Mouse (Mus musculus) MEL (cell line): ENCODE data around the gene Bbof1. TPM values are rescaled to one million over a fixed set of nuclear protein-coding genes. Genes with fewer than 3 reads are reported as not detected.

Experiments
- DNase-seq: peaks from one replicate; pipeline ENCODE4 v3.0.0; 2011; ENCODE audit warnings: low read depth, low spot score
- H3K27ac ChIP-seq: 2 replicates; pipeline ENCODE4 v1.5.1; 2012; ENCODE audit warnings: low read depth, mild to moderate bottlenecking, control low read depth, low read length, moderate library complexity; ENCODE audit not compliant: control insufficient read depth
- H3K27me3 ChIP-seq, 2 experiments: fragments of 150-350 bp in 1 of 2; sonication (generic) in 1 of 2; 2 replicates each; pipeline ENCODE4 v1.6.1; 2012; ENCODE audit warnings: low read length in 2 of 2, mild to moderate bottlenecking in 2 of 2, improper control_type of control experiment in 1 of 2, moderate library complexity in 1 of 2; ENCODE audit not compliant: insufficient read depth in 2 of 2, control insufficient read depth in 1 of 2
- H3K36me3 ChIP-seq, 2 experiments: 2 replicates each; pipeline ENCODE4 v1.6.1; 2012 to 2014; ENCODE audit warnings: low read length in 2 of 2, improper control_type of control experiment in 1 of 2, inconsistent platforms in 1 of 2, mild to moderate bottlenecking in 1 of 2; ENCODE audit not compliant: insufficient read depth in 2 of 2, control insufficient read depth in 1 of 2
- H3K4me1 ChIP-seq, 2 experiments: fragments of 150-350 bp in 1 of 2; sonication (generic) in 1 of 2; 2 replicates each; pipeline ENCODE4 v1.6.1; 2012; ENCODE audit warnings: low read length in 2 of 2, improper control_type of control experiment in 1 of 2, mild to moderate bottlenecking in 1 of 2; ENCODE audit not compliant: insufficient read depth in 2 of 2, control insufficient read depth in 1 of 2
- H3K4me3 ChIP-seq, 2 experiments: fragments of 150-350 bp in 1 of 2; sonication (generic) in 1 of 2; 2 replicates each; pipeline ENCODE4 v1.5.1; 2012; ENCODE audit warnings: low read depth in 2 of 2, low read length in 2 of 2, mild to moderate bottlenecking in 2 of 2, moderate library complexity in 2 of 2, control low read depth in 1 of 2, improper control_type of control experiment in 1 of 2; ENCODE audit not compliant: control insufficient read depth in 1 of 2, insufficient read depth in 1 of 2
- H3K79me2 ChIP-seq: 2 replicates; pipeline ENCODE4 v1.6.1; 2012; ENCODE audit warnings: mild to moderate bottlenecking, low read length, moderate library complexity; ENCODE audit not compliant: control insufficient read depth, poor library complexity, insufficient read depth
- H3K9ac ChIP-seq: 2 replicates; pipeline ENCODE4 v1.6.1; 2012; ENCODE audit warnings: low read depth, mild to moderate bottlenecking, control low read depth, low read length, moderate library complexity; ENCODE audit not compliant: control insufficient read depth, poor library complexity, severe bottlenecking
- H3K9me3 ChIP-seq: fragments of 150-350 bp; sonication (generic); replicated peaks from 2 replicates; pipeline ENCODE4 v1.6.1; 2012; ENCODE audit warnings: mild to moderate bottlenecking, low read length, improper control_type of control experiment, moderate library complexity; ENCODE audit not compliant: insufficient read depth
- CHD2 ChIP-seq: IDR thresholded peaks from 2 replicates; pipeline ENCODE4 v1.6.1; 2011; ENCODE audit warnings: low read length, improper control_type of control experiment
- CTCF ChIP-seq, 3 experiments: IDR thresholded peaks in 2 of 3; conservative IDR thresholded peaks in 1 of 3; 2 replicates each; pipeline ENCODE4 v1.5.1; 2011 to 2012; ENCODE audit warnings: low read length in 3 of 3, low read depth in 2 of 3, mild to moderate bottlenecking in 2 of 3, improper control_type of control experiment in 1 of 3, inconsistent platforms in 1 of 3, mixed read lengths in 1 of 3, moderate library complexity in 1 of 3; ENCODE audit not compliant: control insufficient read depth in 1 of 3, insufficient read depth in 1 of 3, poor library complexity in 1 of 3, severe bottlenecking in 1 of 3
- E2F4 ChIP-seq: IDR thresholded peaks from 2 replicates; pipeline ENCODE4 v1.6.1; 2011; ENCODE audit warnings: low read depth, low read length, improper control_type of control experiment, borderline replicate concordance
- ELF1 ChIP-seq: IDR thresholded peaks from 2 replicates; pipeline ENCODE4 v1.6.1; 2014; ENCODE audit warnings: low read depth, mild to moderate bottlenecking, inconsistent platforms, low read length, improper control_type of control experiment, moderate library complexity
- ETS1 ChIP-seq: IDR thresholded peaks from 2 replicates; pipeline ENCODE4 v1.6.1; 2012; ENCODE audit warnings: low read depth, mild to moderate bottlenecking, inconsistent platforms, low read length, improper control_type of control experiment, moderate library complexity
- GABPA ChIP-seq: IDR thresholded peaks from 2 replicates; pipeline ENCODE4 v1.6.1; 2012; ENCODE audit warnings: low read depth, mild to moderate bottlenecking, inconsistent platforms, low read length, improper control_type of control experiment, moderate library complexity
- GATA1 ChIP-seq: IDR thresholded peaks from 2 replicates; pipeline ENCODE4 v1.6.1; 2011; ENCODE audit warnings: low read depth, low read length, improper control_type of control experiment
- KAT2A ChIP-seq: conservative IDR thresholded peaks from 2 replicates; pipeline ENCODE4 v1.6.1; 2012; ENCODE audit warnings: low read depth, low read length, improper control_type of control experiment, inconsistent platforms
- MAFK ChIP-seq: IDR thresholded peaks from 2 replicates; pipeline ENCODE4 v1.6.1; 2011; ENCODE audit warnings: low read depth, mild to moderate bottlenecking, low read length, improper control_type of control experiment, borderline replicate concordance
- MAZ ChIP-seq: IDR thresholded peaks from 2 replicates; pipeline ENCODE4 v1.6.1; 2012; ENCODE audit warnings: low read depth, mild to moderate bottlenecking, inconsistent platforms, low read length, improper control_type of control experiment
- MYB ChIP-seq: IDR thresholded peaks from 2 replicates; pipeline ENCODE4 v1.6.1; 2011; ENCODE audit warnings: mild to moderate bottlenecking, low read depth, low read length, improper control_type of control experiment
- POLR2AphosphoS5 ChIP-seq: IDR thresholded peaks from 2 replicates; pipeline ENCODE4 v1.6.1; 2012; ENCODE audit warnings: low read depth, borderline replicate concordance, mild to moderate bottlenecking, inconsistent platforms, low read length, moderate library complexity, mixed read lengths
- RAD21 ChIP-seq: IDR thresholded peaks from 2 replicates; pipeline ENCODE4 v1.6.1; 2011; ENCODE audit warnings: mild to moderate bottlenecking, low read depth, low read length, improper control_type of control experiment
- RCOR1 ChIP-seq: IDR thresholded peaks from 2 replicates; pipeline ENCODE4 v1.6.1; 2012; ENCODE audit warnings: low read depth, mild to moderate bottlenecking, inconsistent platforms, low read length, improper control_type of control experiment
- SMC3 ChIP-seq: IDR thresholded peaks from 2 replicates; pipeline ENCODE4 v1.6.1; 2011; ENCODE audit warnings: low read depth, low read length, improper control_type of control experiment
- TAL1 ChIP-seq: IDR thresholded peaks from 2 replicates; pipeline ENCODE4 v1.6.1; 2012; ENCODE audit warnings: mild to moderate bottlenecking, inconsistent platforms, low read length, moderate library complexity, mixed read lengths
- TBP ChIP-seq: IDR thresholded peaks from 2 replicates; pipeline ENCODE4 v1.8.0; 2011; ENCODE audit warnings: low read depth, low read length, improper control_type of control experiment
- TCF12 ChIP-seq: IDR thresholded peaks from 2 replicates; pipeline ENCODE4 v1.6.1; 2014; ENCODE audit warnings: low read depth, mild to moderate bottlenecking, inconsistent platforms, low read length, improper control_type of control experiment, moderate library complexity
- USF1 ChIP-seq: IDR thresholded peaks from 2 replicates; pipeline ENCODE4 v1.6.1; 2014; ENCODE audit warnings: low read depth, mild to moderate bottlenecking, inconsistent platforms, low read length, improper control_type of control experiment, moderate library complexity
- USF2 ChIP-seq, 2 experiments: IDR thresholded peaks; 2 replicates each; pipeline ENCODE4 v1.6.1; 2011 to 2012; ENCODE audit warnings: improper control_type of control experiment in 2 of 2, low read length in 2 of 2, borderline replicate concordance in 1 of 2, inconsistent platforms in 1 of 2, low read depth in 1 of 2, mild to moderate bottlenecking in 1 of 2; ENCODE audit not compliant: insufficient read depth in 1 of 2
- ZKSCAN1 ChIP-seq: IDR thresholded peaks from 2 replicates; pipeline ENCODE4 v1.6.1; 2012; ENCODE audit warnings: low read depth, mild to moderate bottlenecking, inconsistent platforms, low read length, improper control_type of control experiment, moderate library complexity
- ZMIZ1 ChIP-seq: IDR thresholded peaks from 2 replicates; pipeline ENCODE4 v1.6.1; 2012; ENCODE audit warnings: low read depth, mild to moderate bottlenecking, inconsistent platforms, low read length, improper control_type of control experiment, moderate library complexity
- ZNF384 ChIP-seq: IDR thresholded peaks from 2 replicates; pipeline ENCODE4 v1.6.1; 2012; ENCODE audit warnings: low read depth, mild to moderate bottlenecking, inconsistent platforms, low read length, improper control_type of control experiment
- polyA plus RNA-seq, 2 experiments: library from polyadenylated mRNA; stranded (reverse) in 1 of 2; unstranded in 1 of 2; fragments of >175 nt in 1 of 2; fragments of >200 nt in 1 of 2; gene quantifications; 2 replicates each; pipeline versions ENCODE4 v1.2.1 to v1.2.4; 2012; ENCODE audit warnings: low replicate concordance in 2 of 2, low read depth in 1 of 2; ENCODE audit not compliant: insufficient read length in 2 of 2, insufficient read depth in 1 of 2, missing spikeins in 1 of 2
- total RNA-seq: library from RNA; depleted of rRNA; stranded (reverse); fragments of 300-350 nt; gene quantifications from 2 replicates; pipeline ENCODE4 v1.2.3, GENCODE M21; 2012

Gene Bbof1
- total and polyA plus RNA-seq, 3 experiments: 0.81 to 1.3 TPM; not detected in 1

- TF ChIP-seq GABPA: no peak
- TF ChIP-seq, all 39 proteins: peak for 0
Measured at GRCm38 (mm10) chr12:84365137-84365536, 43.7 kb upstream of the Bbof1 start (continued).

GRCm38 (mm10) chr12:84366971-84367370, 41.9 kb upstream of the Bbof1 start:
- Histone ChIP-seq H3K27ac (no peak overlapping the region), H3K9ac (no peak overlapping the region), H3K36me3 (peaks cover 3 to 16% of the 10 kb centered on the region in 2 experiments), H3K79me2 (peaks cover 32% of the 10 kb centered on the region), H3K9me3 (no peaks in the 10 kb centered on the region), H3K4me3 (no peak overlapping the region), H3K27me3 (no peaks in the 10 kb centered on the region), H3K4me1 (peaks cover 2 to 10% of the 10 kb centered on the region in 2 experiments; a peak in 3 of 4 replicates)
- DNase-seq: no peak
- TF ChIP-seq MAZ (no peak), MAFK (no peak), GABPA (no peak), CTCF (IDR thresholded peaks at IDR 0.05 in 2 of 3, conservative IDR thresholded peaks at IDR 0.05 in 1 of 3; ENCODE audit: control insufficient read depth in 1 of 3, insufficient read depth in 1 of 3, low read depth in 2 of 3, low read length in 3 of 3, poor library complexity in 1 of 3, severe bottlenecking in 1 of 3) (no peak), USF1 (no peak), E2F4 (no peak), ZKSCAN1 (no peak), GATA1 (no peak), RCOR1 (no peak), POLR2AphosphoS5 (no peak), RAD21 (no peak), ZNF384 (no peak)

GRCm38 (mm10) chr12:84371647-84372046, 37.2 kb upstream of the Bbof1 start:
- TF ChIP-seq ZMIZ1 (no peak), MYB (no peak), TCF12 (no peak), ZKSCAN1 (no peak), ETS1 (no peak), KAT2A (no peak), CHD2 (no peak), MAFK (no peak), MAZ (no peak), ELF1 (no peak), TBP (no peak), TAL1 (no peak), SMC3 (no peak), USF2 (IDR thresholded peaks at IDR 0.05; ENCODE audit: borderline replicate concordance in 1 of 2, insufficient read depth in 1 of 2, low read depth in 1 of 2, low read length in 2 of 2) (no peak)
- 0 out of 2 replicates have a peak, but pooled peaks cover 3% of the 10 kb centered on the region for H3K79me2 ChIP-seq
- no peak overlapping the region for H3K4me3 ChIP-seq
- H3K9me3 ChIP-seq: no peaks in the 10 kb centered on the region
- H3K4me1 ChIP-seq: no peaks in the 10 kb centered on the region
- no peaks in the 10 kb centered on the region for H3K27me3 ChIP-seq
- H3K27ac ChIP-seq: no peak overlapping the region
- no peak overlapping the region for H3K9ac ChIP-seq
- DNase-seq: no peak
- peaks cover 0 to 5% of the 10 kb centered on the region in 2 experiments; a peak in 2 of 4 replicates for H3K36me3 ChIP-seq
